Comparison of ENCODE assay signal across 17 mouse cellular contexts in the genomic region with DNA sequence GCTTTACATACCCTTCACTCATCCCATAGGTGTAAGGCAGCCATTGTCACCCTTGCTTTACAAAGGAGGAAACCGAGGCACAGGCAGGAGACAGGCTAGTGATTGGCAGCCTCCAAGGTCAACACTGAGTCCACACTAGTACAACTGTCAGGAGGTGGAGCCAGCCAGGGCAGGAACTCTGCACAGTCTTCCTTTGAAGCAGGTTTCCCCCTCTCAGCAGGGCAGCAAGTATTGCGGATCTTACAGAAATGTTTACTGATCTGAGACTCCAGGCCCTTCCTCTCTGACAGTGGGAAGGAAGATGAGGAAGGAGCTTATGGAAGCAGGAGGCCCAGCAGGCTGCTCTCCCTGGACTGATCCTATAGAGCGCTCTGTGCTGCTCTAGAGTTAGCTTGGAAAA.
A peak's percentile ranks its signal among the peaks of the same experiment; 100 is the strongest.
DNase-seq lines count a peak whose midpoint lies in the region; ATAC-seq and TF ChIP-seq lines count a peak whose summit lies in the region.
"Had no signal": no experiment of that assay in that cellular context is flagged by ENCODE, and none has a peak within 500 bp of the region (broad histone marks: within the 10 kb centered on the region; RNA-seq: fewer than 3 reads in every experiment).

No protein-coding gene starts in this region.

- TF ChIP-seq EP300 in stomach, postnatal 0 days (optimal IDR thresholded peaks at IDR 0.05), result no peak

- no peak for TF ChIP-seq CTCF in stomach, postnatal 0 days (IDR thresholded peaks at IDR 0.05; ENCODE audit: low read depth)
- no peak for TF ChIP-seq CTCF in forebrain, postnatal 0 days (IDR thresholded peaks at IDR 0.05; ENCODE audit: low read depth)

- no peak overlapping the region for H3K4me3 ChIP-seq in heart, embryonic 16.5 days (ENCODE audit: low read length)
- H3K4me3 ChIP-seq in stomach, embryonic 16.5 days (replicated peaks; ENCODE audit: low read length), result no peak overlapping the region
- no peak overlapping the region for H3K4me3 ChIP-seq in stomach, postnatal 0 days (ENCODE audit: low read depth, low read length)
- no peak overlapping the region for H3K4me3 ChIP-seq in forebrain, postnatal 0 days (ENCODE audit: low read depth, low read length)
- H3K4me3 ChIP-seq: embryonic facial prominence, embryonic 10.5 days; erythroblast, embryonic 14.5 days had no signal

- H3K27ac ChIP-seq in heart, embryonic 16.5 days (ENCODE audit: low read length), result 0 out of 2 replicates have a peak overlapping the region, but pooled peaks have one; percentile 30
- no peak overlapping the region for H3K27ac ChIP-seq in stomach, embryonic 16.5 days (ENCODE audit: low read length)
- H3K27ac ChIP-seq in stomach, postnatal 0 days (replicated peaks), result no peak overlapping the region
- H3K27ac ChIP-seq in forebrain, postnatal 0 days (ENCODE audit: low read depth, low read length), result no peak overlapping the region

- ATAC-seq in heart, embryonic 16.5 days (replicated peaks; ENCODE audit: extremely low read depth, insufficient read depth, low FRiP score), result no peak
- ATAC-seq in stomach, embryonic 16.5 days (ENCODE audit: insufficient read depth, low FRiP score), result peak; percentile 17; the same call in 1 of the 2 replicates
- ATAC-seq in stomach, postnatal 0 days (ENCODE audit: low FRiP score, low TSS enrichment), result no peak
- ATAC-seq in megakaryocyte progenitor cell, adult 5-6 weeks (replicated peaks; ENCODE audit: poor library complexity), result 0 out of 2 replicates have a peak, but pooled peaks have one; percentile 16
- ATAC-seq in forebrain, postnatal 0 days, result no peak

- no peak for DNase-seq in heart, adult 18-20 months
- DNase-seq in stomach, postnatal 0 days (ENCODE audit: low spot score), result no peak
- DNase-seq in forebrain, postnatal 0 days, result no peak
- DNase-seq in layer of hippocampus, postnatal 14 days (ENCODE audit: low spot score in 2 of 2), result no peak
- DNase-seq: B cell, adult 2 months; cerebellum, adult 11 months; cerebellum, postnatal 36 days; kidney, adult 9 months; lung, postnatal 10 days; midbrain, embryonic 14.5 days; right cerebral cortex, adult 18-20 months; spleen, adult 18-20 months had no signal

- peaks cover 8% of the 10 kb centered on the region; the same call in 1 of the 2 replicates for H3K9me3 ChIP-seq in heart, embryonic 16.5 days (replicated peaks; ENCODE audit: control insufficient read depth, low read length)
- 0 out of 2 replicates have a peak, but pooled peaks cover 5% of the 10 kb centered on the region for H3K9me3 ChIP-seq in stomach, embryonic 16.5 days (replicated peaks; ENCODE audit: control insufficient read depth, low read length)
- no peaks in the 10 kb centered on the region for H3K9me3 ChIP-seq in stomach, postnatal 0 days (ENCODE audit: control insufficient read depth, low read length)
- H3K9me3 ChIP-seq in forebrain, postnatal 0 days (ENCODE audit: low read length), result no peaks in the 10 kb centered on the region

- no peak overlapping the region for H3K9ac ChIP-seq in heart, embryonic 16.5 days (ENCODE audit: low read length)
- H3K9ac ChIP-seq in stomach, embryonic 16.5 days (ENCODE audit: low read length), result no peak overlapping the region
- no peak overlapping the region for H3K9ac ChIP-seq in stomach, postnatal 0 days (ENCODE audit: low read length)
- H3K9ac ChIP-seq in forebrain, postnatal 0 days, result no peak overlapping the region

- H3K4me2 ChIP-seq in heart, embryonic 16.5 days (ENCODE audit: low read depth, low read length), result no peak overlapping the region
- no peak overlapping the region for H3K4me2 ChIP-seq in stomach, embryonic 16.5 days (ENCODE audit: low read depth, low read length)
- no peak overlapping the region for H3K4me2 ChIP-seq in stomach, postnatal 0 days (replicated peaks; ENCODE audit: low read depth)
- no peak overlapping the region for H3K4me2 ChIP-seq in forebrain, postnatal 0 days (ENCODE audit: low read depth)

- H3K36me3 ChIP-seq in heart, embryonic 16.5 days (ENCODE audit: control insufficient read depth, insufficient read depth), result no peaks in the 10 kb centered on the region
- no peaks in the 10 kb centered on the region for H3K36me3 ChIP-seq in stomach, embryonic 16.5 days (ENCODE audit: control insufficient read depth, insufficient read depth, low read length)
- H3K36me3 ChIP-seq in stomach, postnatal 0 days (ENCODE audit: control insufficient read depth, insufficient read depth, low read length), result no peaks in the 10 kb centered on the region
- H3K36me3 ChIP-seq in forebrain, postnatal 0 days (ENCODE audit: insufficient read depth), result no peaks in the 10 kb centered on the region
- H3K36me3 ChIP-seq: embryonic facial prominence, embryonic 10.5 days had no signal

- WGBS in heart, embryonic 16.5 days, result 74% methylated on average over 3 of the region's 3 CpGs
- WGBS in stomach, embryonic 16.5 days, result 73% methylated on average over 3 of the region's 3 CpGs
- 76% methylated on average over 3 of the region's 3 CpGs for WGBS in stomach, postnatal 0 days
- WGBS in forebrain, postnatal 0 days, result 82% methylated on average over 3 of the region's 3 CpGs

- H3K4me1 ChIP-seq in heart, embryonic 16.5 days (ENCODE audit: control insufficient read depth, insufficient read depth, low read length), result peaks cover 27% of the 10 kb centered on the region
- no peaks in the 10 kb centered on the region for H3K4me1 ChIP-seq in stomach, embryonic 16.5 days (ENCODE audit: control insufficient read depth, insufficient read depth, low read length)
- H3K4me1 ChIP-seq in stomach, postnatal 0 days (replicated peaks; ENCODE audit: control insufficient read depth, insufficient read depth), result no peaks in the 10 kb centered on the region
- no peaks in the 10 kb centered on the region for H3K4me1 ChIP-seq in forebrain, postnatal 0 days (ENCODE audit: insufficient read depth)

- H3K27me3 ChIP-seq in heart, embryonic 16.5 days (ENCODE audit: control insufficient read depth, insufficient read depth, low read length), result no peaks in the 10 kb centered on the region
- H3K27me3 ChIP-seq in stomach, embryonic 16.5 days (ENCODE audit: control insufficient read depth, insufficient read depth, low read length), result no peaks in the 10 kb centered on the region
- H3K27me3 ChIP-seq in stomach, postnatal 0 days (ENCODE audit: control insufficient read depth, insufficient read depth, low read length), result no peaks in the 10 kb centered on the region
- H3K27me3 ChIP-seq in forebrain, postnatal 0 days (ENCODE audit: insufficient read depth, low read length), result no peaks in the 10 kb centered on the region

Comparison
In these comparisons a context has a peak if more than half of its experiments do, and no peak if none do; other contexts are left out.
1. ATAC-seq: peak in stomach, embryonic 16.5 days (single experiment) and megakaryocyte progenitor cell, adult 5-6 weeks (single experiment); none in heart, embryonic 16.5 days (single experiment), stomach, postnatal 0 days (single experiment) and forebrain, postnatal 0 days (single experiment).